Comparison of ENCODE assay signal across 19 mouse cellular contexts in the genomic region with DNA sequence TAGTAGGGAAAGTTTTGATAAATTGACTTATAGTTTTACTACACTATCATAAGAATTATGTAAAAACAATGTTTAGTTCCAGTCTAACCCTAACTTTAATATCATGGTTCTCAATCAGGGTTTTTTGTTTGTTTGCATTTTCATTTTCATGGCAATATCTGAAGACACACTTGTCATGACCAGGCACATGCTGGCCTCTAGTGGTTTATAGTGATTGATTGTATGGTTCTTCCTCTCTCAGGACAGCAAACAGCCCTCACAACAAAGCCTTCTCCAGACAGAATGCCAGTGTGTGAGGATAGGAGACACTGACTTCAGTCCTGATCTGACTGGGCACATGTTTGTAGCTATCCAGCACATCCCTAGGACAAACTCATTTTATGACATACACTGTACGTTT. TPM values are rescaled to one million over a fixed set of nuclear protein-coding genes. Genes with fewer than 3 reads are reported as not detected.
DNase-seq lines count a peak whose midpoint lies in the region; ATAC-seq and TF ChIP-seq lines count a peak whose summit lies in the region.
"Had no signal": no experiment of that assay in that cellular context is flagged by ENCODE, and none has a peak within 500 bp of the region (broad histone marks: within the 10 kb centered on the region; RNA-seq: fewer than 3 reads in every experiment).

No protein-coding gene starts in this region.

- WGBS in heart, adult 2 months: 78% methylated on average over 1 of the region's 1 CpGs
- 71% methylated on average over 1 of the region's 1 CpGs for WGBS in kidney, postnatal 0 days
- 88% methylated on average over 1 of the region's 1 CpGs for WGBS in kidney, embryonic 14.5 days

- TF ChIP-seq EP300 in heart, adult 2 months (IDR thresholded peaks at IDR 0.05; ENCODE audit: insufficient read depth, low read depth, low read length): no peak

- TF ChIP-seq POLR2A in heart, adult 2 months (IDR thresholded peaks at IDR 0.05; ENCODE audit: insufficient read depth, low read depth, low read length): no peak
- TF ChIP-seq POLR2A in cortical plate, adult 2 months (IDR thresholded peaks at IDR 0.05; ENCODE audit: extremely low read depth, insufficient read depth, low read length): no peak

- no peak overlapping the region for H3K27ac ChIP-seq in heart, adult 2 months
- no peak overlapping the region for H3K27ac ChIP-seq in kidney, postnatal 0 days
- no peak overlapping the region for H3K27ac ChIP-seq in kidney, embryonic 14.5 days (ENCODE audit: low read depth, low read length)
- peak overlapping the region; percentile 14; the same call in 1 of the 2 replicates for H3K27ac ChIP-seq in cortical plate, adult 2 months (ENCODE audit: insufficient read depth, low read length)
- H3K27ac ChIP-seq: embryonic facial prominence, embryonic 12.5 days; forebrain, embryonic 10.5 days had no signal

- no peaks in the 10 kb centered on the region for H3K79me2 ChIP-seq in heart, adult 2 months (replicated peaks; ENCODE audit: control insufficient read depth, insufficient read depth, low read length)

- H3K4me3 ChIP-seq in heart, adult 2 months: no peak overlapping the region
- H3K4me3 ChIP-seq in kidney, postnatal 0 days (replicated peaks; ENCODE audit: low read depth, low read length): no peak overlapping the region
- H3K4me3 ChIP-seq in kidney, embryonic 14.5 days (ENCODE audit: low read length): no peak overlapping the region
- H3K4me3 ChIP-seq in cortical plate, adult 2 months (ENCODE audit: insufficient read depth, low read length): no peak overlapping the region
- H3K4me3 ChIP-seq: embryonic facial prominence, embryonic 12.5 days; forebrain, embryonic 10.5 days had no signal

- H3K4me2 ChIP-seq in kidney, postnatal 0 days (ENCODE audit: low read length): no peak overlapping the region
- no peak overlapping the region for H3K4me2 ChIP-seq in kidney, embryonic 14.5 days (replicated peaks; ENCODE audit: low read depth, low read length)
- H3K4me2 ChIP-seq: embryonic facial prominence, embryonic 12.5 days had no signal

- no peak overlapping the region for H3K9ac ChIP-seq in heart, adult 2 months (ENCODE audit: low read depth, low read length)
- H3K9ac ChIP-seq in kidney, postnatal 0 days (ENCODE audit: low read depth, low read length): no peak overlapping the region
- H3K9ac ChIP-seq in kidney, embryonic 14.5 days (ENCODE audit: low read depth, low read length): no peak overlapping the region
- H3K9ac ChIP-seq: embryonic facial prominence, embryonic 12.5 days had no signal

- no peak for ATAC-seq in kidney, postnatal 0 days (replicated peaks; ENCODE audit: low FRiP score, low read depth)
- ATAC-seq in kidney, embryonic 14.5 days (ENCODE audit: low FRiP score, low TSS enrichment): no peak
- ATAC-seq: midbrain, embryonic 16.5 days had no signal

- no peaks in the 10 kb centered on the region for H3K9me3 ChIP-seq in kidney, postnatal 0 days (replicated peaks; ENCODE audit: low read length)
- H3K9me3 ChIP-seq in kidney, embryonic 14.5 days (ENCODE audit: control insufficient read depth, low read length): no peaks in the 10 kb centered on the region
- H3K9me3 ChIP-seq: embryonic facial prominence, embryonic 12.5 days; forebrain, embryonic 10.5 days had no signal

- no peak for DNase-seq in heart, adult 2 months
- no peak for DNase-seq in heart, adult 8-10 months (ENCODE audit: low spot score)
- DNase-seq in kidney, postnatal 0 days (ENCODE audit: low spot score): peak; percentile 15
- DNase-seq in 3T3-L1 (ENCODE audit: low read depth, low spot score): peak; percentile 52
- no peak for DNase-seq in urinary bladder, adult 2 months (ENCODE audit: low spot score)
- DNase-seq in cerebellum, postnatal 36 days: no peak
- DNase-seq: adrenal gland, adult 2 months; cerebellum, adult 9-11 months had no signal

- intact Hi-C loops in heart, adult 2 months (cut with DNase I): no loop called here

- peak; percentile 29 for TF ChIP-seq CTCF in heart, adult 2 months (IDR thresholded peaks at IDR 0.05)
- TF ChIP-seq CTCF in kidney, postnatal 0 days (IDR thresholded peaks at IDR 0.05; ENCODE audit: low read depth): peak; percentile 37
- no peak for TF ChIP-seq CTCF in cortical plate, adult 2 months (IDR thresholded peaks at IDR 0.05; ENCODE audit: extremely low read depth, insufficient read depth, low read length)

- H3K36me3 ChIP-seq in heart, adult 2 months (ENCODE audit: control insufficient read depth, insufficient read depth, low read length): no peaks in the 10 kb centered on the region
- no peaks in the 10 kb centered on the region for H3K36me3 ChIP-seq in kidney, postnatal 0 days (ENCODE audit: insufficient read depth, low read length)
- H3K36me3 ChIP-seq in kidney, embryonic 14.5 days (ENCODE audit: control insufficient read depth, insufficient read depth, low read length): no peaks in the 10 kb centered on the region
- H3K36me3 ChIP-seq: embryonic facial prominence, embryonic 12.5 days; forebrain, embryonic 10.5 days had no signal

- peaks cover 3% of the 10 kb centered on the region for H3K4me1 ChIP-seq in heart, adult 2 months (ENCODE audit: control insufficient read depth, insufficient read depth, low read length)
- H3K4me1 ChIP-seq in kidney, postnatal 0 days (replicated peaks; ENCODE audit: insufficient read depth, low read length): no peaks in the 10 kb centered on the region
- no peaks in the 10 kb centered on the region for H3K4me1 ChIP-seq in kidney, embryonic 14.5 days (ENCODE audit: control insufficient read depth, insufficient read depth, low read length)
- H3K4me1 ChIP-seq in cortical plate, adult 2 months (ENCODE audit: control insufficient read depth, insufficient read depth, low read length): no peaks in the 10 kb centered on the region
- H3K4me1 ChIP-seq: embryonic facial prominence, embryonic 12.5 days; forebrain, embryonic 10.5 days had no signal

- no peaks in the 10 kb centered on the region for H3K27me3 ChIP-seq in heart, adult 2 months (ENCODE audit: control insufficient read depth, insufficient read depth, low read length)
- no peaks in the 10 kb centered on the region for H3K27me3 ChIP-seq in kidney, postnatal 0 days (ENCODE audit: insufficient read depth, low read length)
- no peaks in the 10 kb centered on the region for H3K27me3 ChIP-seq in kidney, embryonic 14.5 days (ENCODE audit: control insufficient read depth, insufficient read depth, low read length)
- H3K27me3 ChIP-seq: embryonic facial prominence, embryonic 12.5 days had no signal

RNA-seq across cellular contexts. Expression of a gene that starts 13.2 kb away (rescaled TPM):
- not detected for total RNA-seq in heart, adult 2 months (2021)
- polyA plus RNA-seq in heart, adult 2 months (2012; rRNA removed): not detected in 2 replicates
- not detected for total RNA-seq in heart, adult 8-10 months (2022)
- polyA plus RNA-seq in kidney, postnatal 0 days (2015; fragmentation: Nextera tagmentation; extraction: Ambion mirVana): not detected in 2 replicates
- not detected in 2 replicates for polyA plus RNA-seq in kidney, embryonic 14.5 days (2014; fragmentation: Nextera tagmentation; extraction: Ambion mirVana)
- polyA plus RNA-seq in cortical plate, adult 2 months (2012; rRNA removed): not detected in 2 replicates
- not detected in 2 replicates for polyA plus RNA-seq in urinary bladder, adult 2 months (2012; rRNA removed)
- total RNA-seq: adrenal gland, adult 2 months; gastrocnemius, adult 18-20 months; layer of hippocampus, postnatal 14 days; neutrophil, adult 5-6 weeks had no signal
- polyA plus RNA-seq: adrenal gland, adult 2 months; C2C12; embryonic facial prominence, embryonic 12.5 days; forebrain, embryonic 10.5 days; heart, embryonic 16.5 days; limb, embryonic 14.5 days; midbrain, embryonic 16.5 days had no signal

RNA-seq across cellular contexts. Expression of a gene that starts 17.4 kb away (rescaled TPM):
- total RNA-seq in heart, adult 2 months (2021): not detected
- not detected in 2 replicates for polyA plus RNA-seq in heart, adult 2 months (2012; rRNA removed)
- total RNA-seq in heart, adult 8-10 months (2022): not detected
- polyA plus RNA-seq in kidney, postnatal 0 days (2015; fragmentation: Nextera tagmentation; extraction: Ambion mirVana): not detected in 2 replicates
- not detected in 2 replicates for polyA plus RNA-seq in kidney, embryonic 14.5 days (2014; fragmentation: Nextera tagmentation; extraction: Ambion mirVana)
- not detected in 2 replicates for polyA plus RNA-seq in cortical plate, adult 2 months (2012; rRNA removed)
- polyA plus RNA-seq in urinary bladder, adult 2 months (2012; rRNA removed): not detected in 2 replicates
- total RNA-seq: adrenal gland, adult 2 months; gastrocnemius, adult 18-20 months; layer of hippocampus, postnatal 14 days; neutrophil, adult 5-6 weeks had no signal
- polyA plus RNA-seq: adrenal gland, adult 2 months; C2C12; embryonic facial prominence, embryonic 12.5 days; forebrain, embryonic 10.5 days; heart, embryonic 16.5 days; limb, embryonic 14.5 days; midbrain, embryonic 16.5 days had no signal

RNA-seq across cellular contexts. Expression of a gene that starts 27.1 kb away (rescaled TPM):
- total RNA-seq in heart, adult 2 months (2021): not detected
- not detected in 2 replicates for polyA plus RNA-seq in heart, adult 2 months (2012; rRNA removed)
- not detected for total RNA-seq in heart, adult 8-10 months (2022)
- polyA plus RNA-seq in kidney, postnatal 0 days (2015; fragmentation: Nextera tagmentation; extraction: Ambion mirVana): not detected in 2 replicates
- not detected in 2 replicates for polyA plus RNA-seq in kidney, embryonic 14.5 days (2014; fragmentation: Nextera tagmentation; extraction: Ambion mirVana)
- polyA plus RNA-seq in cortical plate, adult 2 months (2012; rRNA removed): not detected in 2 replicates
- not detected in 2 replicates for polyA plus RNA-seq in urinary bladder, adult 2 months (2012; rRNA removed)
- total RNA-seq: adrenal gland, adult 2 months; gastrocnemius, adult 18-20 months; layer of hippocampus, postnatal 14 days; neutrophil, adult 5-6 weeks had no signal
- polyA plus RNA-seq: adrenal gland, adult 2 months; C2C12; embryonic facial prominence, embryonic 12.5 days; forebrain, embryonic 10.5 days; heart, embryonic 16.5 days; limb, embryonic 14.5 days; midbrain, embryonic 16.5 days had no signal

RNA-seq across cellular contexts. Expression of a gene that starts 30.1 kb away (rescaled TPM):
- total RNA-seq in heart, adult 2 months (2021): not detected
- not detected in 2 replicates for polyA plus RNA-seq in heart, adult 2 months (2012; rRNA removed)
- not detected for total RNA-seq in heart, adult 8-10 months (2022)
- polyA plus RNA-seq in kidney, postnatal 0 days (2015; fragmentation: Nextera tagmentation; extraction: Ambion mirVana): not detected in 2 replicates
- polyA plus RNA-seq in kidney, embryonic 14.5 days (2014; fragmentation: Nextera tagmentation; extraction: Ambion mirVana): not detected in 2 replicates
- polyA plus RNA-seq in cortical plate, adult 2 months (2012; rRNA removed): not detected in 2 replicates
- not detected in 2 replicates for polyA plus RNA-seq in urinary bladder, adult 2 months (2012; rRNA removed)
- total RNA-seq: adrenal gland, adult 2 months; gastrocnemius, adult 18-20 months; layer of hippocampus, postnatal 14 days; neutrophil, adult 5-6 weeks had no signal
- polyA plus RNA-seq: adrenal gland, adult 2 months; C2C12; embryonic facial prominence, embryonic 12.5 days; forebrain, embryonic 10.5 days; heart, embryonic 16.5 days; midbrain, embryonic 16.5 days had no signal

RNA-seq across cellular contexts. Expression of a gene that starts 42.0 kb away (rescaled TPM):
- not detected for total RNA-seq in heart, adult 2 months (2021)
- not detected in 2 replicates for polyA plus RNA-seq in heart, adult 2 months (2012; rRNA removed)
- not detected for total RNA-seq in heart, adult 8-10 months (2022)
- polyA plus RNA-seq in kidney, postnatal 0 days (2015; fragmentation: Nextera tagmentation; extraction: Ambion mirVana): not detected in 2 replicates
- not detected in 2 replicates for polyA plus RNA-seq in kidney, embryonic 14.5 days (2014; fragmentation: Nextera tagmentation; extraction: Ambion mirVana)
- polyA plus RNA-seq in cortical plate, adult 2 months (2012; rRNA removed): not detected in 2 replicates
- not detected in 2 replicates for polyA plus RNA-seq in urinary bladder, adult 2 months (2012; rRNA removed)
- total RNA-seq: adrenal gland, adult 2 months; gastrocnemius, adult 18-20 months; layer of hippocampus, postnatal 14 days; neutrophil, adult 5-6 weeks had no signal
- polyA plus RNA-seq: adrenal gland, adult 2 months; C2C12; embryonic facial prominence, embryonic 12.5 days; forebrain, embryonic 10.5 days; heart, embryonic 16.5 days; midbrain, embryonic 16.5 days had no signal

Comparison
In these comparisons a context has a peak if more than half of its experiments do, and no peak if none do; other contexts are left out.
1. DNase-seq: peak in kidney, postnatal 0 days (single experiment) and 3T3-L1 (single experiment); none in heart, adult 2 months (0 of 2), heart, adult 8-10 months (single experiment), urinary bladder, adult 2 months (single experiment) and cerebellum, postnatal 36 days (0 of 2).